Mouse (Mus musculus): ENCODE results near the gene Gm1043.

Gm1043 gene

DNA sequence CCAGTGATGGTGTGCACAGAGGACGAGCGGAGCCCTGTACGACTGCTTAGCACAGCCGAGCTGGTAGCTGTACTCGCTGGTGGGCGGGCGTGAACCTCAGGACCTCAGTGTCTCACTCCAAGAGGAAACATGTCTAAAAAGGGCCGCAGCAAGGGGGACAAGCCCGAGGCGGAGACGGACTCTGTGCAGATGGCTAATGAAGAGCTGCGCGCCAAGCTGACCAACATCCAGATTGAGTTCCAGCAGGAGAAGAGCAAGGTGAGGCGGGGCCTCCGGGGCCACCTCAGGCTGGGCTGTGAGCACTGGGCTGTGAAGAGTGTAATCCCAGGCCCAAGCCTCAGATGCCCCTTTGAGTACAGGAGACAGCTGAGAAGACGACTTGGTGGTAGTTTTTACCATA, at the start of gene Gm1043:
Gene Gm1043 (plus strand): TSS at position 130 of the 400 bp plus-strand sequence.
- no peak for DNase-seq

DNA sequence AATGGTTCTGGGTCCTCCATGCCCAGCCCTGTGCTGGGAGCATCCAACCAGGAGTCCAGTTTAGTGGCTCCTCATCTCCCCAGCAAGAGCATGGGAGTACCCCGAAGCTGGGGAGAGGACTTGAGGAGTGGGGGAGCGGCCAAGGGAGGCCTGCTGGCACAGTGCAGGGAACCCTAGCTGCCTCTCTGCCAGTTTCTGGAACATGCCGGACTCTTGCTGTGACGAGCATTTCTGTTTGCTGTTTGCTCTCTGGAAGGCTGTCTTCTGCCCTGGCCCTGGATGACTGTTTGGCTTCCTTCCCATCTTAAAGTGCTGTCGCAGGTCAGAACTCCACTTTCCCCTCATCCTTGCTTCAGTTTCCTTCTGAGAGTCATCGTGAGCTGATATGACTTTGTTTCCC, 49.3 kb upstream of the Gm1043 start:
- no peak for DNase-seq

DNA sequence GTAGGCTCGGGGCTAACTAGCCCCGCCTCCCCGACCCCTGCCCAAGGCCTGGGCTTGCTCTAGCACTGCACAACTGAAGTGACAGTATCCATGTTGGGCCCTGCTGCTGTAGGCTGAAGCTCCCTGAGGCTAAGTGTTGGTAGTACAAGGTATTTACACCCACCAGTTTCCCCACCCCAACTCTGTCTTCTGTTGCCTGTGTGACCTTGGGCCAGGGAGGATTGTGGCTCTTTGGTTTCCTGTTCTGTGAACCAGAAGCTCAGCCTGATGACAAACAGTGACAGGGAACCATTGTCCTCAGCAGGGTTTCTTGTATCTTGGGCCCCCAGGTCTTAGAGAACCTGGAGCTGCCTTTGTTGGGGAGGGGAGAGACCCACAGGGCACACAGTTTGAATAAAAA, 48.3 kb upstream of the Gm1043 start:
- no peak for DNase-seq

DNA sequence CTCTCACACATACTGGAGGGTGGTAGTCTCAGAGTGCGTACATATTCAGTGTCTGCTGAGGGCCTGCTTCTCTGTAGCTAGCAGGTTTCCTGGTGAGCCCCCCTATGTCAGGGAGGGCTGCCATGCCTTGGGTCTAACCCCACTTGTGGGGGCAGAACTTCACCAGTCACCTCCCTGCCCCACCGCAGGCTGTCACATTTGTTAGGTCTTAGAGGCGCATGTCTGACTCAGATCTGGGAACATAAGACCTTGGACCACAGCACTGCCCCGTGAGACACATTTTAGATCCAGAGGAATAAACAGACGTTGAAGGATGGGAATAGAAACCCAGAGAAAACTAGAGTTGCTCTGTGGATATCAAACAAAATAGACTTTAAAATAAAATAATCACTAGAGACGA, 45.3 kb upstream of the Gm1043 start:
- no peak for DNase-seq

DNA sequence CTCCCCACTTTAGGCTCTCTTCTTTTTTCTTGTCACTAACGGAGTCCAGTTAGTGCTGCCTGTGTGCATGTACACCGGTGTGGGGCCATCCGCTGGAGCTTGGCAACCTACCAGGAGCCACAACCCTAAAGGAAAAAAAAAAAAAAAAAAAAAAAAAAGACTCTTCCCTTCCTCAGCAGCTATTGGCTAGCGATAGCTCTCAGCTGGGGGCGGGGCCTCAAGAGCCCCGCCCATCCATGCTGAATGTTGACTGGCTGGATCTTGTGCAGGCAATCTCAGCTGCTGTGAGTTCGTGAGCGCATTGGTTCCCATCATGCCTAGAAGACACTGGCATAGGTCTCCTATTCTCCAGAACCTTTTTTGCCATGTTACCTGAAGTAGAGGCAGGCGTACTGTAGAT, 44.5 kb upstream of the Gm1043 start:
- no peak for DNase-seq

DNA sequence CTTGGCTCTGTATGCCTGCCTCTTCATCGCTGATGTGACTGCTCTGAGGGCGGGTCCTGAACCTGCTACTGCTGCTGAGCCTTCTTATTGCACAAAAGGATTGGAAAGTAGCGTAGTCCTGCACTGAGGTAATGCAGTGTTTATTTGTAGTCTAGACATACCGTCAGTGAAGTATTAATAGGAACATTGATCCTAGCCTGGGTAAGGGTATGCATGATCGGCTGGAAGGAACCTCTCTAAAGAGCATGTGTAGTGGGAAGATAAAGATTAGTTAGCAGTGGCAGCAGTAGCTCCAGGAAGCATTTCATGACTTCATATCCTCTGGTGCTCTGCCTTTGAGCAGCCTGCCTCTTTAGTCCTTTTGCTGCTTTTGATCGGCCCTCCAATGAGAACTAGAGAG, 43.5 kb upstream of the Gm1043 start:
- DNase-seq, result no peak

DNA sequence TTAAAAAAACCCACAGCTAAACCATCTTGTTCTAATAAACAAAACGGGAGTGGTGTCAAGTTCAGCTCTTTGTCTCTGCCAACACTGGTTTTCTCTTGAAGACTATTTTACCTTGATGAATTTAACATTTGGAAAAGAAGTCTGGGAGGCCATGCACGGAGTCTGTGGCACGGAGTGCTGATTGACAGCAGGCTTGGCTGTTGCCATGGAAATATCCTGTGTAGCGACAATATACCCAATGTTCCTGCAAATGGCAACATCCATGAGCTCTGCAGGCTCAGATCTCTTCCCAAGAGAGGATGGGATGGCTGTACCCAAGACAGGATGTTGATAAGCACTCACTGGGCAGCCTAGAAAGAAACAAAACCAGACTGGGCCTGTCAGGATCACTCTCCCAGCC, 42.2 kb upstream of the Gm1043 start:
- DNase-seq, result no peak

DNA sequence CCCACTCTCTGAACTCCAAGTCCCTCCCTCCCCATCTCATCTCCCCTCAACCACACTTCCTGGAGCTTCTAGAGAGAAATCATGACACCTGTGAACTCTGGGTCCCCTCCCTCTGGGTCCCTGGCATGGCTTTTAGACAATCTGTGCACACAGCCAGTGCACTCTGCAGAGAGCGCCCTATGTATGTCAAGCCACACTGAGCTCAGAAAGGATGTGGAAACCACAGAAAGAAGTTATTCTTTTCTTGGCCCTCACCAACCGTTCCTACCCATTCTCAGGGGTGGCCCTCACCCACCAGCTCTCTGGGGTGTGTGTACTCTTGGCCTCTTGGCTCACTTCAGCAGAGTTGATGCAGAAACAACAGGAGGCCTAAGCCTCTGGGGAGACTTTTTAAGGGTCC, 40.4 kb upstream of the Gm1043 start:
- DNase-seq, result no peak

DNA sequence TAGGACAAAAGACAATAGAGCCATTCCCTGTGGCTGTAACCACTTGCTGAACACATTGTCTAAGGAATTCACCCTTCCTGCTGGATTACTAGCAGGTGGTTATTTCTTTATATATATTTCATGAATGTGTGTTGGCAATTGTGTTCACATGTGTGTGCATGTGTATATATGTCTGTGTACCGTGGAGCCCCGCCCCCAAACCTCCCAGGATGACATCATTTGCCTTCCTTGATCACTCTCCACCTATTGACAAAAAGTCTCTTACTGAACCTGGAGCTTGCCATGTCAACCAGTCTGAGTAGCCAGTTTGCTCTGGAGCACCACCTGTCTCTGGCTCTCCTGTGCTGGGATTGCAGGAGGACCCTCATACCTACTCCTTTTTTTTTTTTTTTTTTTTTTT, 39.6 kb upstream of the Gm1043 start:
- DNase-seq, result no peak

DNA sequence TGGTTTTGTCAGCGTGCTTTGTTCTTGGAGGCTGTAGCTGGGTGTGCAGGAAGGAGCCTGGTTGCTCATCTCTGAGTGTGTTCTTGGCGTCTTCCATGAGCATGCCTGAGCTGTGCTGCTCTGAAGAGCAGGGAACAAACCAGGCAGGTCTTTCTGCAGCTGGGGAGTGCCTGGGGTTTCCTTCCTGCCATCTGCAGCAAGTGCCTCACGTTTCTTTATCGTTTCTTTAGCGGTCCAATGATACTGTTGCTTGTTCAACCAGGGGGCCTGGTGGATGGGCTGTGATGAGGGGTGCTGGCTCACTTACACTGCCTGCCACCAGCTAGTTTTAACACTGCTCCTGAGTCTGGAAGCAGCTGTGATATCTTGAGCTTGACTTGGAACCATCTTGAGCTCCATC, 38.4 kb upstream of the Gm1043 start:
- no peak for DNase-seq

DNA sequence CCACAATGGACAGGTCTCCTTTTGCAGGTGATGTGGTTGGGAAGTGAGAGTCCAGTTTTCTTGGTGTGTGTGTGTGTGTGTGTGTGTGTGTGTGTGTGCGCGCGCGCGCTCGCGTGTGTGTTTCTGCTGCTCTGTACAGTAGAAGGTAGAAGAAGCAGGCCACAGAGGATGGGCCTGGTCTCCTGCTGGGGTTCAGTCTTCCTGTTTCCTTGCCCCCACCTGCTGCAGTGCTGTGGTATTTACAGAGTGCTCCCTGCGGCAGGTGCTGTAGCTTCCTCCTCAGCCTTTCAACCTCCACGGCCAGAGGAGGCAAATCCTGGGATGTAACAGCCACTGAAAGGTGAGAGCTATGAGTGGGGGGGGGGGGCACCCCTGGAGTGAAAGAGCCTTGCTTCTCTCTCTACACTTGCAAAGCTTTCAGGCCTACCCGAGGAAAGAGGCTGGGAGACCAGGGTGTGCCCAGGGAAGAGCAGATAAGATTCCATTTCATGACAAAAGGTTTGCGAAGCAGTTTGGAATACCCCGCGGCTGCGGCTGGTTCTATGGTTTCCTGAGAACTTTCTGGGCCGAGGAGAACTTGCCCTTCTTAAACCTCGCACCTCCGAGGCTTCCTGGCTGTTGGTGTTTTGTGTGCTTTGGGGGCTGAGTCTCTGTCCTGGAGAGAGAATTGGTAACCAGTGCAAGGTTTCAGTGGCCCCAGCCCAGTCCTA, 37.8 kb upstream of the Gm1043 start:
- no peak for DNase-seq

DNA sequence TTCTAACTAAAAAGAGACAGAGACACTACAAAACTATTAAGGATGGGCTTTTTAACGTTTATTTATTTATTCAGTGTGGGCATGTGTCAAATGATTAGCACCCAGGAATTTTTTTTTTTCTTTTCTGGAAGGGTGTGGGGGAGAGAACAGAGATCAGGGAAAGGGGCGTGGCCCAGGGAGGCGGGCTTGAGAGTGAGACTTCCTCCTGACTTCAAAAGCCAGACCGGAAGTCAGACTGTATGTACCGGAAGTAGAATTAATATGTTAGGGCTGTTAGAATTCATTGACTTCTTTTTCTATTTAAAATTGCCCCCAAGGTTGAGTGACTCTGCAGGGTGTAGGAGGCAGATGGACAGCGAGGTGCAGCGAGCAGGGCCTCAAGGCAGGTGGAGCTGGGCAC, 37.2 kb upstream of the Gm1043 start:
- no peak for DNase-seq

DNA sequence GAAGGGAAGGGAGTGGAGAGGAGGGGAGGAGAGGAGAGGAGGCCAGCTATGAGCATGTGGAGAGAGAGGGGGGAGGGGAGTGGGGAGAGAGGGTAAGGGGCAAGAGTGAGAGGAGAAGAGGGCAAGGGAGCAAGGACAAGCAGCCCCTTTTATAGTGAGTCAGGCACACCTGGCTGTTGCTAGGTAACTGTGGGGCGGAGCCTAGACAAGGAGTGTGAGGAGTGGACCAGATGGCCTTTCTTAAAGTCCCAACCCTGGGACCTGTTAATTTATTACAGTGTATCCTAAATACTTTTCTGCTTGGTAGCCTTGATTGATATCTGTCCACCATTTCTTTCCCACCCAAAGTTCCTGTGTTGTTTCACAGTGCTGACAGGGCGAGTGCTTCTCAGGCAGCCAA, 36.1 kb upstream of the Gm1043 start:
- no peak for DNase-seq

DNA sequence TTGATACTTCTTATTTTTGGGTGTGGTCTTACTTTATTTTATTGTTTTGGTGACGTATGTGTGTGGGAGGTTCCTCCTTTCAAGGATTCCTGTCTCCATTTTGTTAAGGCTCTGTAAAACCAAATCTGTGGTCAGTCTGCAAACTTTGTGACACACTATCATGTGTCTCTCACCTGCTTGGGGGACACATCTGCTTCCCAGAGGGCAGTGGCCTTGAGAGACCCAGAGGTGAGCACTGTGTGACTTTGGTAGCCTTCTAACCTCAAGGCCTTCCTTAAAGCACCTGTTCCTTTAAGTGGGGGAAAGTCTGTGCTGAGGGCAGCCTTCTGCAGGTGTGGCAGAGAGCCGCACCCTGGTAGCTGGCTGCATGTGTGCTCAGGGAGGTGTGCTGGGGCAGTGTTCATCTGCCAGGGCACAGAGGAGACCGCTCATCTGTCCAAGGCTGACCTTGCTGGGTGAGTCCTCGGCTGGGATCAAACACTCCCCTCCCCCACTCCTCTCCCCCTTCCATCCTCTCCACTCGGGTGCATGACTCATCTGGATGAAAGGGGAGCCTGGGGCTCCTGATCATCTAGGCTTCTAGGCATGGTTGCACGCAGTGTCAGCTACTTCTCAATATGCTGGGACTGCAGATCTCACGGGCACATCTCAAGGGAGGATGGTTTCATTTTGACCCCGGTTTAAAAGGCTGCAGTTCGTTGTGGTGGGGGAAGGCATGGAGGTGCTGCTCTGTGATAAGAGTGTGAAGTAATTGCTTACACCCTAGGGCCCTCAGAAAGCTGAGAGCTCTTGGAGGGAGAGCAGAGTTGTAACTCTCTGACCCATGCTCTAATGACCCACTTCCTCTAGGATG, 34.4 kb upstream of the Gm1043 start:
- no peak for DNase-seq

DNA sequence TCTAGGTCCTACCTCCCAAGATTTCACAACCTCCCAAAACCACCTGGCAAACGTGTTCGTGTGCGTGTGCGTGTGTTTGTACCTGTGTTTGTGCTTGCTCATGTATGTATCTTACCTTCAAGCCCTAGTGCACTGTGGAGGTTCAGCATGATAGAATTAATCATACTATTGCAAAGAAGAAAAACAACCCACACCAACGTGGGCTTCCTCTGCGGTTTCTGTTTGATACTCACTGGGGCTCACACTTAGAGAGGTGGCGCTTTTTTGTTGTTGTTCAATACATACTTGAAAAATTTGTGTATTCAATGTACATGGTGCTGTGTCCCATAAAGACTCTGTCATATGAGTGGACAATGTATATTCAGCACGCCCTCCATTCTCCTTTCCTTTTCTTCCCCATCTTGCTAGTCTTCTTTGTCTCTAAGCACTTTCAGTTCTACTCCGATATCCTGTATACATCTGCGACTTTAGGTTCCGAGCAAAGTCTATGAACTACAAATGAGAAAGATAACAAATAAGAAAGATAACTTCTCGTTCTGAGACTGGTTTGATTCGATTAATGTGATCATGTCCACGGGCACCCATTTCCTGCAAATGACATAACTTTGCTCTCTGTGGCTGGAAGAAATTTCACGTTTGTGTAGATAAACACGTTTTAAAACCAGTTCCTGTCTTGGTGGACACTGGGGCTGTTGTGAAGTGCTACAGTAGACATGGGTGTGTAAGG, 33.6 kb upstream of the Gm1043 start:
- no peak for DNase-seq

DNA sequence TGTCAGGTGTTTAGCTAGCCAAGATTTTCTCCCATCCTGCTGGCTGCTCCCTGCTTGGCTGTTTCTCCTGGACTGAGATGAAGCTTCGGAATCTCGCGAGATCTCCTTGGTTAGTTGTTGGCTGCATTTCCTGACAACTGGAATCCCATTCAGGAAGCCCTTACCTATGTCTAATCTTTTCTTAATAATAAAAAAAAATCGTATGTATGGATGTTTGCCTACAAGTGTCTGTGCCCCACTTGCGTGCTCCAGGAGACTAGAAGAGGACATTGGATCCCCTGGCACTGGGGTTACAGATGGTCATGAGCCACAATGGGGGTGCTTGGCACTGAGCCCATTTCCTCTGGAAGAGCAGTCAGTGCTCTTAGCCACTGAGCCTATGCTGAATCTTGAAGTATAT, 32.3 kb upstream of the Gm1043 start:
- no peak for DNase-seq

DNA sequence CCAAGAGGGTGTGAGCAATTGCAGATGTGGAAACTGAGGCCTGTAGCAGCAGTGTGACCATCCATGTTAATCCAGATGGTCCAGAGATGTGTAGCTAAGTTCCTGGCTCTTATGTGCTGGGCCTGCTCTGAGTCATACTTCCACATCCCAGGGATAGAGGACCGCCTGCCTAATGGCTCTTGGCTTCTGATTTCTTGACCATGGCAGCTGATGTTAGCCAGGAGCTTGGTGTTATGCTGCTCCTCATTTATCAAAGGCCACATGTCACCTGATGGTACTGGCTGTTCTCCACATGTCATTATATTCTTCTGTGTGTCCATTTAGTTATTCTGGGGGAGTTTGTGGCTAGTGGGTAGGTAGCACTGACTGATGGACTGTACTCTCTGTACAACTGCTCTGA, 29.4 kb upstream of the Gm1043 start:
- DNase-seq, result no peak

DNA sequence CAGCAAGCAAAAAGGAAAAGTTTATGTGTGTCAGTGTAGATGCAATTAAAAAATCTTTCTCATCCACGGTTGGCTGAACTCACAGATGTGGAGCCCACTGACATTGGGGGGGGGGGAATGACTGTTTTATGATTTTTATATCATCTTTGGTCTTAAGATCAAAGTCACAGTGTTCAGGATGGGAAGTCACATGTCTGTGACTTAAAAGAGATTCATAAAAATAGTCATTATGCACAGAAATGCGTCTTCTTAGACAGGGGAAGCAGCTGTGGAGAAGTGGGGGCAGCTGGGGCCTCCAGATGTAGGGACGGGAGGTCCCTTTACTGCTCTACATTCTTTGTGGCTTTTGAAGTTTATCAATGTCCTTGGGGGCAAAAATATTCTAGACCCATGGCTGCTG, 28.7 kb upstream of the Gm1043 start:
- no peak for DNase-seq

DNA sequence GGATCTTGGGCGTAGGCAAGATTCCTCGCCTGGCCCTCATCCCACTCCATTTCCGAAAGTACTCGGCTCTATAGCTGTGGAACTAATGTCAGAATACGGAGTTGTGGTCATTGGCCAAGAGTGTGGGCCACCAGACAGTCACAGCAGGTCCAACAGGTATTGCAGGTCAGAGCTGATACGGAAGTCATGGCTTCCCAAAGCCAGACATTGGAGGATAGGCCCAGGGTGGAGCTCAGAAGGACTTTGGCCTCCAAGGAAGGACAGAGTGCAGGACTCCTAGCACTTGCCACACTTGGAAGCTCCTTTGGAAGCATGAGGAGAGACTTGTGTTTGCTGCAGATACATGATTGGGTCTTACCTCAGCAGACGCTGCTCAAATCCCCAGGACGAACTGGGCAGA, 23.6 kb upstream of the Gm1043 start:
- no peak for DNase-seq

DNA sequence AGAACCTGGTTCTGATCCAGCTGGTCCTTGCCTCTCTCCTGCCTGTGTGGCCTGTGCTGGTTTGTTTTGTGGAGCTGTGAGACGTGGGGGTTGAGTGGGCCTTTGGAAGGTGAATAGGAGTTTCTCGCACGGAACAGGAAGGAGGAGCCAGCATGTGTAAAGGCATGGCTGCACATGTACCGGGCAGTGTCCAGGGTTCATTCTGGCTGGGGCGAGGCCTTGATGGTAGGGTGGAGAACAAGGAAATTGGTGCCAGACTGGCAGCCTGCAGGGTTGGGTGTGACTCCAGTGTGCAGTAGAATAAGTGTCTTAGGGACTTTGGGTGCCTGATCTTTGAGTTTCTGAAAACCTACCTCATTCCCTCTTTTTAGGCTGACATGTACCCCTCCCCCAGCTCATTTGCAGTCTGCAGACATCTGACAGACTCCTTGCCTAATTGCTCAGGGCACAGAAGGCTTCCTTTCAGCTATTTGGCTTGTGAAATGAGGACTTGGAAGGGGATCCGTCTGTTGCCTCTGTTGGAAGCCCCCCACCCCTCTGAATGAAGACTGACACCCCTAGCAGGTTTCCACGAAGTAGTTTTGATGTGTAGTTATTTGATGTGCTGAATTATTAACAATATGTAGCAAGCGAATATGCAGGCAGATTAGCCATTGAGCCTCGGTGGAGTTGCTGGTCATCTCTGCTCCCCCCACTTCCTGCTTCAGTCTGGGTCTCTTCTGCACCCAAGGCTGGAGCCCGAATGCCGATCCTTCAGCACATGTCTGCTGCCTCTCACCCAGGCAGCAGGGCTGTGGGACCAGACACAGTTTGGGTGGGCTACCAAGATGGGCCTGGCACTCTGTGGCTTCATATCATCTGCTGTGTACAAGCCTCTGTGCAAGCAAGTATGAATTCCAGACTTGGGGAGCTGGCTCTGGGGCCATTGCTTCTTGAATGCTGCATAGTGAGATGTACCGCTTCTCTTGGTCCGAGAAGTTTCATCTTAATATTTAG, 20.4 kb upstream of the Gm1043 start:
- DNase-seq, result peak; percentile 7

DNA sequence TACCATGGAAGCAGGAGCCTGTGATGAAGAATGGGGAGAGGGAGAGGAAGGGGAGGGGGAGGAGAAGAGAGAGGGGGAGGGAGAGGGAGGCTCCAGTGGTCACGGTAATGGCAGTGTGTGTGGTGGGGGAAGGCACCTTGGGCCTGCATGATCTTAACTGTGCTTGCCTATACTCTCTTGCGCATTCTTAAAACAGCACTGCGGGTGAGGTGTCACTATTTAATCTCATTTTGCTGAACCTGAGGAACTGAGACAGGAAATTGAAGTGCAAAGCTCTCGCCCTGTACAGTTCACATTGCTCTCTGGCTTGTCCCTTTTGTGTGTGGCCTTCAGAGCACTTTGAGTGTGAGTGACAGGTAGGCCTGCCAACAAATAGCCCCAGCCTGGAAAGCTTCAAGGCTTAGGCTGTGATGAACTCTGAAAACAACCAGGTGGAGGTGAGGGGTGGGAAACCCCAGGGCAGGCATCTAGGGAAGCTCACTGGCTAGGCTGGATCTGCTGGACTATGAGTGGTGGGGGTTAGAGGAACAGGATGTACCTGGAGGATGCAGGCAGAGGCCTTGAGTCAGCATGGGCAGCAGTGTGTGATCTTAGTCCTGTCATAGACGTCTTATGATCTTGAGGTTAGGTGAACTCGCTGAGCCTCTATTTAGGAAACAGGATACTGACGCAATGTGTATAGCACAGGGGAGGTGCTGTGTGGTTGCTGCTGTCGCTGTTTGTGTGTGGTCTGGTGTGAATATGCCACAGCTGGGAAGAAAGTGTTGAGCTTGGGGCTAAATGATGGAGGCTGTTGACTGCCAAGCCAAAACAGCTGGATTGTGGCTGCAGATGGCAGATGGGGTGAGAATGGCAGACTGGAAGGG, 18.2 kb upstream of the Gm1043 start:
- no peak for DNase-seq

DNA sequence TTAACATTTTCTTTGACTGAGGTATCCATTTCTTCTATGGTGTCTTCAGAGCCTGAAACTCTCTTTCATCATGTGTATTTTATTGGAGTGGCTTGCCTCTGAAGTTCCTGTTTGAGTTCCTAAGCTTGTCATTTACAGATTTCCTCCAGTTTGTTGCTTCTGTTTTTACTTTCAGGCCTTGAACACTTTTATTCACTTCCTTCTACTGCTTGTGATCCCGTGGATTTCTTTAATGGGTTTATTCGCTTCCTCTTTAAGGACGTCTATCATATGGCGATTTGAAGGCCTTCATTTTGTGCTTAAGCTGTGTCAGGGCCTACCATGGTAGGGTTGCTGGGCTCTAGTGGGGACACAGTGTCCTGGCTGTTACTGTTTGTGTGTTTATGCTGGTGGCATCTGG, 11.5 kb upstream of the Gm1043 start:
- DNase-seq, result no peak

All from kidney, adult 18-20 months (tissue).